Mouse (Mus musculus) lung, embryonic 15.5 days (tissue): Measurements from ENCODE around the gene Plekhh2. TPM values are rescaled to one million over a fixed set of nuclear protein-coding genes. Genes with fewer than 3 reads are reported as not detected.

Source experiments
- ATAC-seq: fragments of 200-750 bp; cut with Nextera tagmentation; 2 replicates; pipeline ENCODE4 v1.8.0; 2017; ENCODE audit warnings: moderate number of reproducible peaks, borderline replicate concordance; ENCODE audit not compliant: low FRiP score, low TSS enrichment; ENCODE audit errors: extremely low read depth
- H3K27ac ChIP-seq: fragments of 300-500 bp; sonication (generic); 2 replicates; pipeline ENCODE4 v1.5.1; 2015; ENCODE audit warnings: moderate library complexity, mild to moderate bottlenecking, inconsistent platforms
- H3K27me3 ChIP-seq: fragments of 300-500 bp; sonication (generic); 2 replicates; pipeline ENCODE4 v1.6.1; 2015; ENCODE audit warnings: inconsistent platforms
- H3K36me3 ChIP-seq: fragments of 300-500 bp; sonication (generic); 2 replicates; pipeline ENCODE4 v1.6.1; 2015; ENCODE audit warnings: inconsistent platforms
- H3K4me1 ChIP-seq: fragments of 300-500 bp; sonication (generic); 2 replicates; pipeline ENCODE4 v1.6.1; 2015; ENCODE audit warnings: inconsistent platforms
- H3K4me2 ChIP-seq: fragments of 300-500 bp; sonication (generic); 2 replicates; pipeline ENCODE4 v1.6.1; 2015; ENCODE audit warnings: inconsistent platforms, mild to moderate bottlenecking, moderate library complexity
- H3K4me3 ChIP-seq: fragments of 300-500 bp; sonication (generic); 2 replicates; pipeline ENCODE4 v1.5.1; 2015; ENCODE audit warnings: mild to moderate bottlenecking, inconsistent platforms
- H3K9ac ChIP-seq: fragments of 300-500 bp; sonication (generic); 2 replicates; pipeline ENCODE4 v1.6.1; 2015; ENCODE audit warnings: inconsistent platforms
- H3K9me3 ChIP-seq: fragments of 300-500 bp; sonication (generic); 2 replicates; pipeline ENCODE4 v1.6.1; 2016; ENCODE audit warnings: inconsistent platforms
- WGBS: fragments of 180-500 bp; shearing (Covaris S2); methylation state at CpG from one replicate; pipeline ENCODE4 v1.1.7; 2015; 5-methylcytosine and 5-hydroxymethylcytosine counted together
- polyA plus RNA-seq: library from polyadenylated mRNA; unstranded; fragments of >200 nt; fragmentation: Nextera tagmentation; extraction: Ambion mirVana; gene quantifications from 2 replicates; pipeline ENCODE4 v1.2.1, GENCODE M21; 2015

Plekhh2 gene
- polyA plus RNA-seq, 1 experiment from 2014 or later: 8.8 TPM

DNA sequence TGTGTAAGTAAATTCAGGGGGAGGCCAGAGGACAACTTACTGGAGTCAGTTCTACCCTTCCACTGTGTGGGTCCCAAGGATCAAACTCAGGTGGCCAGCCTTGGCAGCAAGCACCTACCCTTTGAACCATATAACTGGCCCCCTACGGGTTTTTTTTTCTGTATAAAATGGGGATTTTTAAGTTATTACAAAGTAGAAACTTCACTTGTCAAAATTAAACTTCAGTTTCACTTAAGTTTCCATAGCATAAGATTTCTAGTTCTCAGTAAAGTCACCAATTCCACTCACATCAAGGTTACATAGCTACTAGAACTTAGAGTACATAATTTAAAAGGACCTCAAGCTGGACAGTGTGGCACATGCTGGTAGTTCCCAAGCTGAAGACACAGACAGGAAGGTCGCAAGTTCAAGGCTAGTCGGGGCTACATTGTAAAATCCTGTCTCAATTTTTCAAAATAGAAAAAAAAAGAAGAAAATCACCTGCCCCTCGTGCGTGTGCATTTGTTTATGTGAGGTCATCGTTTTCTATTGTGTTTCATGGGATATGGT, 104.9 kb downstream of the Plekhh2 start:
- H3K4me1 ChIP-seq: 0 out of 2 replicates have a peak, but pooled peaks cover 2% of the 10 kb centered on the region
- H3K36me3 ChIP-seq: peaks cover 22% of the 10 kb centered on the region
- H3K9me3 ChIP-seq: no peaks in the 10 kb centered on the region
- 76% methylated on average over 6 of the region's 6 CpGs for WGBS
- ATAC-seq: no peak
- H3K4me3 ChIP-seq: no peak overlapping the region
- no peak overlapping the region for H3K9ac ChIP-seq
- H3K4me2 ChIP-seq: no peak overlapping the region
- no peak overlapping the region for H3K27ac ChIP-seq
- no peaks in the 10 kb centered on the region for H3K27me3 ChIP-seq

DNA sequence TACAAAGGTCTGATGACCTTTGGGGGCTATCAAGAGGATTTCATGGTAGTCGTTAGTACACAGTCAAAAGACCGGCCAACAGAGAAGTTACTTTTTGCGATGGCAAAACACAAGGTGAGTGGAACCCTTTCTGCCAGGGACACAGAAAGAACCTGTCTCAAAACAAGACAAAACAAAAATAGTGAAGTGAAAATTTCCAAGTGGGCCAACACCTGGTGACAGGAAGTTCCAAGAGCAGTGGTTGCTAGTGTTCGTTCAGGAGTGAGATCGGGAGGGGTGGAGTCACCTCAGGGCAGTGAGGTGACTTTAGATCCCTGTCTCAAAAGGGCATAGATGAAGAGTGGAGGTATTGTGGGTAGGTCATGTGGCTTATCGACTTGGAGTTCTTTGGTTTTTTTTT, 106.3 kb downstream of the Plekhh2 start:
- Histone ChIP-seq H3K4me2 (no peak overlapping the region), H3K4me1 (0 out of 2 replicates have a peak, but pooled peaks cover 3% of the 10 kb centered on the region), H3K36me3 (peaks cover 21% of the 10 kb centered on the region), H3K27me3 (no peaks in the 10 kb centered on the region), H3K9ac (no peak overlapping the region), H3K4me3 (no peak overlapping the region), H3K9me3 (no peaks in the 10 kb centered on the region), H3K27ac (no peak overlapping the region)
- no peak for ATAC-seq
- 88% methylated on average over 6 of the region's 6 CpGs for WGBS

DNA sequence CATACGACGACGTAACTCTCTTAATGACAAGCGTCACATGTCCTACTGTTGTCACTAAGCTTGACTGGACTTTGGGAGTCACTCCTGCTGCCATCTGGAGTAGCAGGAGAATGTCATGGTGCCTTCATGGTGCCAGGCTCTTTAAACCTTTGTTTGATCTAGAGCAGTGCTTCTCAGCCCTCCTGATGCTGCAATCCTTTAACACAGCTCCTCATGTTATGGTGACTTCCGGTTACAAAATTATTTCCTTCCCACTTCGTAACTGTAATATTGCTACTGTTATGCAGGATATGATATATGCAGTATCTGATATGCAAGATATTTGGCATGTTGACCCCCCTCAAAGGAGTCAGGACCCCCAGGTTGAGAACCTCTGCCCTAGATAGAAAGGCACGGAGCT, 107.4 kb downstream of the Plekhh2 start:
- Histone ChIP-seq H3K27ac (no peak overlapping the region), H3K9me3 (no peaks in the 10 kb centered on the region), H3K4me2 (no peak overlapping the region), H3K27me3 (no peaks in the 10 kb centered on the region), H3K4me3 (no peak overlapping the region), H3K4me1 (0 out of 2 replicates have a peak, but pooled peaks cover 5% of the 10 kb centered on the region), H3K36me3 (peaks cover 9% of the 10 kb centered on the region; the same call in 1 of the 2 replicates), H3K9ac (no peak overlapping the region)
- ATAC-seq: no peak
- WGBS: 86% methylated on average over 7 of the region's 7 CpGs

DNA sequence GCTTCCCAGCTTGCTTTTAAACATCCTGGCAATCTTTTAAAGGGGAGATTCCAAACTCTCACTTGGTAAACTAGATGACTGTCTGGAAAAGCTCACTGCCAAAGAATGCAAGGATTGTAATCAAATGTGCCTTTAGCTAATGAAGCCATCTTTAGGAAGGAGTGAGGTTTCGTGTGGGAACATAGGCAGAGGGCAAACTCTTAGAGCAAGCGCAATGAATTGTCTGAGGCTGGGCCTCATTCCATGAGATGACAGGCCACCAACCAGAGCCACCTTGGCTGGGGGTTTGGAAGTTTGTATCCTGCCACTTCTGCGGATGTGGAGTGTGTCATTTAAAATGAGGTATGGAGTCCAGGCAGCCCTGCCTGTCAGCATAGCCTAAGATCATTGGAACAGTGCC, 108.4 kb downstream of the Plekhh2 start:
- no peak overlapping the region for H3K9ac ChIP-seq
- peak overlapping the region; percentile 60 for H3K27ac ChIP-seq
- 0 out of 2 replicates have a peak, but pooled peaks cover 5% of the 10 kb centered on the region for H3K4me1 ChIP-seq
- H3K4me2 ChIP-seq: no peak overlapping the region
- H3K36me3 ChIP-seq: no peaks in the 10 kb centered on the region
- 53% methylated on average over 3 of the region's 3 CpGs for WGBS
- no peak overlapping the region for H3K4me3 ChIP-seq
- peak; percentile 54; the same call in 1 of the 2 replicates for ATAC-seq
- no peaks in the 10 kb centered on the region for H3K27me3 ChIP-seq
- H3K9me3 ChIP-seq: no peaks in the 10 kb centered on the region

DNA sequence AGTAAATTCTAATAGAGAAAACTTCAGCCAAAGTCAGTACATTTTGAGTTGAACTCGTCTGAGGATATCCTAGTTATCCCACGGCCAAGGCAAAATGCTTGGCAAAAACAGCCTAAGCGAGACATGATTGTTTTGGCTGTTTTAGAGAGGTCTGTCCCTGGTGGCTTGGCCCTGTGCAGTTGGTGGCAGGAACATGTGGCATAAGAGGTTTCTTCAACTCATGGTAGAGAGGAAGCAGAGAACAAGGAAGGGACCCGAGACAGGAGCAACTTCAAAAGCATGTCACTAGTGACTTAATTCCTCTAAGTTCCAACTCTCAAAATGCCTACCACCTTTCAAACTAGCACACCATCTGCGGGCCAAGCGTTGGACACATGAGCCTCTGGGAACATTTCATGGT, 108.9 kb downstream of the Plekhh2 start:
- H3K27ac ChIP-seq: peak overlapping the region; percentile 60; the same call in 1 of the 2 replicates
- no peak overlapping the region for H3K4me2 ChIP-seq
- 77% methylated on average over 6 of the region's 6 CpGs for WGBS
- H3K9ac ChIP-seq: no peak overlapping the region
- H3K27me3 ChIP-seq: no peaks in the 10 kb centered on the region
- 0 out of 2 replicates have a peak, but pooled peaks cover 5% of the 10 kb centered on the region for H3K4me1 ChIP-seq
- no peaks in the 10 kb centered on the region for H3K36me3 ChIP-seq
- ATAC-seq: no peak
- no peaks in the 10 kb centered on the region for H3K9me3 ChIP-seq
- no peak overlapping the region for H3K4me3 ChIP-seq

DNA sequence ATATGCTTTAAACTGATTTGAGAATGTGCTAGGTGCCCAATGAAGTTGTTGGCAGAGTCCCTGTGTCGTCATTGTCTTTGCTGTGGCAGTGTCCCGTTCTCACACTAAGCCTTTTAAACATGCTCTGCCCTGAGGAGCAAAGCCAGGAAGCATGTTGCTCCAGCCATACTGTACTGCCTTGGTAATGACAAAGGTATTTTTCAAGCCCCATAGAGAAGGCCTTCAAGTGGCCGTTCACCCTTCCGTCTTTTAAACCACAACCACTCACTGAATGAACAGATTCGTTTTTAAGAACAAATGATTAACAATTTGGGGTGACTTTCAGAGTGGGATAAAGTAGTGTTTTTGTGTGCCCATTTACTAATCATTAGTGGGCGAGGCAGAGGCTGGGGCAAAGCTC, 109.5 kb downstream of the Plekhh2 start:
- no peak overlapping the region for H3K4me2 ChIP-seq
- no peak for ATAC-seq
- no peak overlapping the region for H3K27ac ChIP-seq
- WGBS: 58% methylated on average over 6 of the region's 6 CpGs
- no peaks in the 10 kb centered on the region for H3K9me3 ChIP-seq
- H3K4me1 ChIP-seq: 0 out of 2 replicates have a peak, but pooled peaks cover 5% of the 10 kb centered on the region
- H3K36me3 ChIP-seq: no peaks in the 10 kb centered on the region
- no peaks in the 10 kb centered on the region for H3K27me3 ChIP-seq
- H3K9ac ChIP-seq: no peak overlapping the region
- no peak overlapping the region for H3K4me3 ChIP-seq

DNA sequence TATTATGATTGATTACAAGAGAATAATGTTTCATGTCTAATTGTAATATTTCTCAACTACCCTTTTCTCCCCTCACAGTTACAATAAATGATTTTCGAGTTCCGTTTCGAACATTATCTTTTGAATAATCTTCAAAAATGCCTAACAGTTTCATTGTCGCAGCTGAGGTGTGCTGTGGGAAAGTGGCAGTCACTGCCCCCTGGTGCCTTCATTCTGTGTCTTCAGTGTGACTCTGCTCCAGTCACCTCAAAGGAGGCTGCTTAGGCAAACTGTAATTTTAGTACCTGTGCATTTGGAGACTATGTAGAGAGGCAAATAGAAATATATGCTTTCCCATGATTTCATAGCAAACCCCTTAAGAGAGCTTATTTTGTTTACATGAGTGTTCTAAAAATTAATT, 110.3 kb downstream of the Plekhh2 start:
- no peaks in the 10 kb centered on the region for H3K9me3 ChIP-seq
- H3K4me3 ChIP-seq: no peak overlapping the region
- H3K4me2 ChIP-seq: no peak overlapping the region
- H3K4me1 ChIP-seq: peaks cover 9% of the 10 kb centered on the region
- no peak overlapping the region for H3K27ac ChIP-seq
- no peak overlapping the region for H3K9ac ChIP-seq
- no peak for ATAC-seq
- no peaks in the 10 kb centered on the region for H3K27me3 ChIP-seq
- H3K36me3 ChIP-seq: no peaks in the 10 kb centered on the region
- 79% methylated on average over 4 of the region's 4 CpGs for WGBS

DNA sequence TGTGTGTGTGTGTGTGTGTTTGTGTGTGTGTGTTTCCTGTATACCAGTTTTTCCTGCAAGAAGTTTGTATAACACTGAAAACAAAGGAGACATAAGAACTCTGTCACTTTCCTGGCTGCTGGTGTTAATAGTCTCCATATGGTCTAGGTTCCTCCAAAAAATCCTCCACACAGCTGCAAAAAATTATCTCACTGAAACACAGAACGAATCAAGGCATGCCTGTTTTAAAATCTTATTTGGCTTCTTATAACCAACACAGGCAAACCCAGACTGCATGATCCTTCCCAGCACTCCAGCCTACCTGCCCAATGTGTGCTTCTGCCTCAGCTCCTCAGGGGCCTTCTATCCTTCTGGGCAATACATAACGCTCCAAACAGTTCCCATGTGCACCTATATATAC, 111.2 kb downstream of the Plekhh2 start:
- whole genome bisulfite sequencing: 66% methylated on average over 2 of the region's 2 CpGs
- no peaks in the 10 kb centered on the region for H3K36me3 ChIP-seq
- H3K9me3 ChIP-seq: no peaks in the 10 kb centered on the region
- H3K27ac ChIP-seq: peak overlapping the region; percentile 60; the same call in 1 of the 2 replicates
- ATAC-seq: no peak
- H3K27me3 ChIP-seq: no peaks in the 10 kb centered on the region
- H3K4me1 ChIP-seq: peaks cover 16% of the 10 kb centered on the region
- H3K9ac ChIP-seq: no peak overlapping the region
- no peak overlapping the region for H3K4me2 ChIP-seq
- no peak overlapping the region for H3K4me3 ChIP-seq

DNA sequence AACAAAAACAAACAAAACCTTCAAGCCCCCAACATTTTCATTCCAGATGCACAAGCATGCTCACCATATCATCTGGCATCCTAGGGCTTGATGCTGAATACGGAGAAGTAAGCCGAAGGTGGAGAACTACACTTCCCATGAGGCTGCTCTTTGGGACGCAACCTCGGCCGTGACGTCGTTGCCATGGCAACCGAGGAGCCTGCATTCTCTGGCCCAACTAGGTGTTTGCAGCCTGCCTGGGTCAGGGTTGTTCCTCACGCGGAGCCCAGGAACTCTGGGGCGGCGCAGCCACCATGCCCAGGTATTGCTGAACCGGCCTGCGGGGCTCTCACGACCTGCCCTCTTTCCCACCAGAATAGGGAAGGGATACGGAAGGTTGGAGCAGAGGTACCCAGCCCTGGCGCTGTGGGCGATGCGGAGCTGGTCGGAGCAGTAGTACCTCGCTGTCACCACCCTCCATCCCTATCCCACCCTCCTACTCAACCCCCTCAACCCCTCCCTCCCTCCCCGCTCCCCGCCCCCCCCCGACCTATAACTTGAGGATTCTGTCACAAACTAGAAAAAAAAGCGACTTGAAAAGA, 114.7 kb downstream of the Plekhh2 start, which contains the start of gene Dync2li1:
Dync2li1 (plus strand) TSS at position 221 of the 581 bp plus-strand sequence.
- Histone ChIP-seq H3K27me3 (no peaks in the 10 kb centered on the region), H3K4me3 (peak within 1 kb of the TSS; percentile 64), H3K27ac (peak within 1 kb of the TSS; percentile 55; the same call in 1 of the 2 replicates), H3K36me3 (no peaks in the 10 kb centered on the region), H3K4me1 (peaks cover 14% of the 10 kb centered on the region), H3K9ac (peak within 1 kb of the TSS; percentile 61), H3K4me2 (peak within 1 kb of the TSS; percentile 81), H3K9me3 (no peaks in the 10 kb centered on the region)
- under 1% methylated on average over 25 of the region's 25 CpGs for WGBS
- ATAC-seq: peak; percentile 95

DNA sequence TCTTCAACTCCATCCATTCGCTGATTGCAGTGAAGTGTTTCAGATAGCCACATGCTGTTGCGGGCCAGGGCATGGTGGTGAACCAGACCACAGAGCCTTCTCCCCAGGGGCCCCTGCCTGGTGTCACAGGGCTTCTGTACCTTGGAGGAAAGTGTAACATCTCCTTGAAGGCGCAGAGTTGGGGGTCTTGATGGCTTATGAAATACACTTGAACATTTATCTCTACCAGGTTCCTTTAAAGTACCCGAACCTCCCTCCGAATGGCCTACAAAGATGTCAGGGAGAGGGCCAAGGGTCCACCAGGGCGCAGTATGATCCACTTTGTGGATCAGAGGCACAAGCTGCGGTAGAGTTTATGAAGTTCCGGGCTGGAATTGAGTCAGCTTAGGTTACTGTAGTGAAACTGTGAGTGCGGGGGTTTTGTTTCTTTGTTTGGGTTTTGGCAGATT, 115.2 kb downstream of the Plekhh2 start:
- H3K36me3 ChIP-seq: no peaks in the 10 kb centered on the region

DNA sequence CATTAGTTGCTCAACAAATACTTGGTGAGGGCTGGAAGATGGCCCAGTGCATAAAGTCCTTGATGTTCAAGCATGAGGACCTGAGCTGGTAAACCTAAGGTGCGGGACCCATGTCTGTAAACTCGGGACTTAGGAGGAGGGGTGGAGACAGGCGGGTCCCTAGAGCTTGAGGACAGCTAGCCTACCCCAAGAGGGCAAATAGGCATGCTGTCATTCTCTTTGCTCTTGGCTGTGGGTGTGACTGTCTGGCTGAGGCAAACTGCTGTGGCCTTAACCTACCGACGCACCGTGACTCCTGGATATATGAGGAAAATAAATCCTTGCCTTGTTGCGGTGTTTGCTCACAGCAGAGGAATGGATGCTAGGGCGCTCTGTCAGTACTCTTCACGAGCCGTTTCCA, 116.0 kb downstream of the Plekhh2 start:
- H3K4me2 ChIP-seq: no peak overlapping the region; the same call in 1 of the 2 replicates
- WGBS: 84% methylated on average over 10 of the region's 10 CpGs
- peaks cover 14% of the 10 kb centered on the region for H3K4me1 ChIP-seq
- no peak overlapping the region for H3K4me3 ChIP-seq
- H3K9me3 ChIP-seq: no peaks in the 10 kb centered on the region
- H3K36me3 ChIP-seq: no peaks in the 10 kb centered on the region
- no peak overlapping the region for H3K9ac ChIP-seq
- H3K27ac ChIP-seq: no peak overlapping the region
- ATAC-seq: no peak
- no peaks in the 10 kb centered on the region for H3K27me3 ChIP-seq

More for the DNA sequence above, 115.2 kb downstream of the Plekhh2 start:
- no peaks in the 10 kb centered on the region for H3K27me3 ChIP-seq
- peak overlapping the region; percentile 61 for H3K9ac ChIP-seq
- H3K27ac ChIP-seq: no peak overlapping the region; the same call in 1 of the 2 replicates
- H3K9me3 ChIP-seq: no peaks in the 10 kb centered on the region
- peak; percentile 40; the same call in 1 of the 2 replicates for ATAC-seq
- H3K4me1 ChIP-seq: peaks cover 14% of the 10 kb centered on the region
- 18% methylated on average over 9 of the region's 9 CpGs for WGBS
- H3K4me2 ChIP-seq: peak overlapping the region; percentile 81
- H3K4me3 ChIP-seq: peak overlapping the region; percentile 64

DNA sequence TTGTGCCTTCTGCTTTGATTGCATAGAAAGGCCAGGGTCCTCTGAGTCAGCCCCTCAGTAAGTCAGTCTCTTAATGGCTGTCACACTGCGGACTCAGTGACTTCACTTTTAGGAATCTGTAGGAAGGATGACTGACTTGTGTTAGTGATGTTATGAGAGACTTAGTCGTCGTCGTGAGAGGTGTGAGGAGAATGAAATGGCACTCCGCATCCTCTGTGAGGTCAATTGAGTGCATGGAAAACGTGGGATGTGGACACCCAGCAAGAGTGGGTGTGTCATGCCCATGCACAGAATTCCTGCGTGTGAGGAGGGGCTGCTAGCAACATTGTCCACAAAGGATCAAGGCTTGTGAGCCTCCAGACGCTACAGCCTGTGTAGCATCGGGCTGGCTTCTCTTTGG, 116.9 kb downstream of the Plekhh2 start:
- no peak overlapping the region for H3K27ac ChIP-seq
- no peak overlapping the region for H3K4me3 ChIP-seq
- ATAC-seq: no peak
- H3K4me1 ChIP-seq: peaks cover 11% of the 10 kb centered on the region
- no peak overlapping the region for H3K9ac ChIP-seq
- 51% methylated on average over 9 of the region's 9 CpGs for WGBS
- H3K4me2 ChIP-seq: no peak overlapping the region
- H3K27me3 ChIP-seq: no peaks in the 10 kb centered on the region
- no peaks in the 10 kb centered on the region for H3K9me3 ChIP-seq
- H3K36me3 ChIP-seq: no peaks in the 10 kb centered on the region
